Mouse (Mus musculus): ENCODE data around the gene Terf2. TPM values are rescaled to one million over a fixed set of nuclear protein-coding genes. Genes with fewer than 3 reads are reported as not detected.
A peak's percentile ranks its signal among the peaks of the same experiment; 100 is the strongest.

Terf2 gene
- polyA plus RNA-seq, 1 experiment = 12.2 TPM

DNA sequence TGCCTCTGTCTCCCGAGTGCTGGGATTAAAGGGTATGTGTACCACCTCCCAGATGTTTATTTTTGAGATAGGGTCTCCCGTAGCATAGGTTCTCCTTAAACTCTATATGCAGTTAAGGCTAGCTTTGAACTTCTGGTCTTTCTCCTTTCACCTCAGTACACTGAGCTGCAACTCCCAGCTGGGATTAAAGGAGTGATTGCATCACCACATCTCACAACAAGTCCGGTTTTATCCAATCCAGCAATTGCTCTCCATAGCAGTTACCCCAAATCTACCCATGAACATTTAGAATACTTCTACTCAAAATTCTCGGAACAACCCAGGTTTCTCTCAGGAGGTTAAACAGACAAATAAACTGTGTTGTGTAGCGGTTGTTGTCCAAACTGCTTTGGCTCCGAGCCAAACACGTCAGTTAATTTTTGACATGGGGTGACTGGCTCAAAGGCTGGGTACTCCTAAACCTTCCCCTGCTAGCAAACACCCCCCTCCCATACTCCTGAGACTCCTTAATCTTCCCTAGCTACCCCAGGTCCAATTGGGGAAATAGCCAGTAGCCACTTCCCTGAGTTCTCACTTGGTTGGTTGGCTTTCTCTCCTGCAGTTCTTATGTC, 25.4 kb upstream of the Terf2 start:
- H3K4me1 ChIP-seq (ENCODE audit: control insufficient read depth, insufficient read depth, low read length) = peaks cover 53% of the 10 kb centered on the region
- H3K4me3 ChIP-seq (ENCODE audit: insufficient read depth, low read depth, low read length) = no peak overlapping the region
- TF ChIP-seq CTCF (conservative IDR thresholded peaks at IDR 0.05; ENCODE audit: insufficient read depth, insufficient read length, low read depth, low read length) = no peak
- TF ChIP-seq POLR2A (IDR thresholded peaks at IDR 0.05; ENCODE audit: low read depth, low read length) = no peak
- H3K27me3 ChIP-seq (replicated peaks; ENCODE audit: control insufficient read depth, insufficient read depth, low read length) = no peaks in the 10 kb centered on the region
- peak; percentile 93 for DNase-seq
- no peaks in the 10 kb centered on the region for H3K36me3 ChIP-seq (ENCODE audit: control insufficient read depth, insufficient read depth, low read length)
- WGBS = 42% methylated on average over 7 of the region's 7 CpGs
- H3K27ac ChIP-seq (ENCODE audit: insufficient read depth, low read depth, low read length) = peak overlapping the region; percentile 99

DNA sequence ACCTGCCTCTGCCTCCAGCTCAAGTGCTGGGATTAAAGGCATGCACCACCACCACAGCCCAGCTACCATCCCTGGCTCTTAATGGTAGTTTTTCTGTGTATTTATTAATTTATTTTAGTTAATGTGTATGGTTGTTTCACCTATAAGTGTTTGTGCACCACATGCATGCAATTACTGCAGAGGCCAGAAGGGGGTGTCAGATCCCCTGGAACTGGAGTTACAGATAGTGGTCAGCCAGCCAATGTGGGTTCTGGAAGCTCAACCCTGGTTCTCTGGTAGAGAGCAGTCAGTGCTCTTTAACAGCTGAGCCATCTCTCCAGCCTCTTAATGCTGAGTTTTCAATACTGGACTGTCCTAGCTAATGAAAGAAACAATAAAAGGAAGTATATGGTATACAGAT, 24.5 kb upstream of the Terf2 start:
- H3K27ac ChIP-seq (ENCODE audit: insufficient read depth, low read depth, low read length) = no peak overlapping the region
- H3K36me3 ChIP-seq (ENCODE audit: control insufficient read depth, insufficient read depth, low read length) = no peaks in the 10 kb centered on the region
- DNase-seq = no peak
- H3K4me3 ChIP-seq (ENCODE audit: insufficient read depth, low read depth, low read length) = no peak overlapping the region
- TF ChIP-seq CTCF (conservative IDR thresholded peaks at IDR 0.05; ENCODE audit: insufficient read depth, insufficient read length, low read depth, low read length) = peak; percentile 28; the same call in 1 of the 2 replicates
- TF ChIP-seq POLR2A (IDR thresholded peaks at IDR 0.05; ENCODE audit: low read depth, low read length) = no peak
- H3K4me1 ChIP-seq (ENCODE audit: control insufficient read depth, insufficient read depth, low read length) = peaks cover 57% of the 10 kb centered on the region
- no peaks in the 10 kb centered on the region for H3K27me3 ChIP-seq (replicated peaks; ENCODE audit: control insufficient read depth, insufficient read depth, low read length)

DNA sequence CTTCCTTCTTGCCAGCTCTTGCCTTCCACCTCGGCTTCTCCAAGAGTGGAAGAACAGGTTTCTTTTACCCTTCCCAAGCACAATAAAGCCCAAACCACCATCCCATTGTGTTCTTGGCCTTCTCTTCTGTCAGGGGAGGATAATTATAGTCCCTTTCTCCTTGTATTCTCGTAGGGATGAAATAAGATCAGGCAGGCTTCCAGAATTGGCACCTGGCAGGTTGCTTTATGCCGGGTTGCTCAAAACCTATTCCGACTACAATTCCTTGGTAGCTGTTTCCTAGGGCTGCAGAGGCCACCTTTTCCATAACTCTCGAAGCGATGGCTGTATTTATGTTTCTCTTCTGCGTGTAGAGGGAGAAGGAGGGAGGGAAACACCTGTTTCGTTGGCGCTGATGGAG, 23.1 kb upstream of the Terf2 start:
- Histone ChIP-seq H3K27me3 (replicated peaks; ENCODE audit: control insufficient read depth, insufficient read depth, low read length) (no peaks in the 10 kb centered on the region), H3K36me3 (ENCODE audit: control insufficient read depth, insufficient read depth, low read length) (no peaks in the 10 kb centered on the region), H3K27ac (ENCODE audit: insufficient read depth, low read depth, low read length) (peak overlapping the region; percentile 100), H3K4me1 (ENCODE audit: control insufficient read depth, insufficient read depth, low read length) (peaks cover 51% of the 10 kb centered on the region), H3K4me3 (ENCODE audit: insufficient read depth, low read depth, low read length) (no peak overlapping the region)
- WGBS = 45% methylated on average over 9 of the region's 9 CpGs
- DNase-seq = no peak
- TF ChIP-seq POLR2A (IDR thresholded peaks at IDR 0.05; ENCODE audit: low read depth, low read length) = no peak

DNA sequence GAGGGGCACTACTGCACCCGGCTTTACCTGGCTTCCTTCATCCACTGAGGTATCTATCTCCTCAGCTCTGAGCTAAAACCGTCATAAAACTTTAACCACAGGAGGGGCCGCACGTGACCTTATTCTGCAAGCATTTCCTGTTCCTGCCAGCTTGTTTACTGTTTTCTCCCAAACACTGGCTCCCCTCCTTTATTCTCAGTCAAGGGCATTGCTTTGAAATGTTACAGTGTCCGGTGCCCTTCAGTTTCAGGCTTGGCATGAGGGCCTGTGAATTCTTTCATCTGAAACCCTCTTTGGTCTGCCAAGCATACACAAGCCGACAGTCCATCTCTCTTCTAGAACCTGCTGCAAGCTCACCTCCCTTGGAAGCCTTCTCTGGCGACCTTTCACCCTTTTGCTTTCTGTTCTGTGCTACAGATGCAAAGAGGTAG, 22.5 kb upstream of the Terf2 start:
- H3K4me3 ChIP-seq (ENCODE audit: insufficient read depth, low read depth, low read length) = no peak overlapping the region
- H3K27ac ChIP-seq (ENCODE audit: insufficient read depth, low read depth, low read length) = peak overlapping the region; percentile 100
- H3K36me3 ChIP-seq (ENCODE audit: control insufficient read depth, insufficient read depth, low read length) = no peaks in the 10 kb centered on the region
- peaks cover 45% of the 10 kb centered on the region for H3K4me1 ChIP-seq (ENCODE audit: control insufficient read depth, insufficient read depth, low read length)
- no peaks in the 10 kb centered on the region for H3K27me3 ChIP-seq (replicated peaks; ENCODE audit: control insufficient read depth, insufficient read depth, low read length)
- DNase-seq = peak; percentile 94
- WGBS = 10% methylated on average over 7 of the region's 7 CpGs
- TF ChIP-seq POLR2A (IDR thresholded peaks at IDR 0.05; ENCODE audit: low read depth, low read length) = no peak
- no peak for TF ChIP-seq CTCF (conservative IDR thresholded peaks at IDR 0.05; ENCODE audit: insufficient read depth, insufficient read length, low read depth, low read length)

DNA sequence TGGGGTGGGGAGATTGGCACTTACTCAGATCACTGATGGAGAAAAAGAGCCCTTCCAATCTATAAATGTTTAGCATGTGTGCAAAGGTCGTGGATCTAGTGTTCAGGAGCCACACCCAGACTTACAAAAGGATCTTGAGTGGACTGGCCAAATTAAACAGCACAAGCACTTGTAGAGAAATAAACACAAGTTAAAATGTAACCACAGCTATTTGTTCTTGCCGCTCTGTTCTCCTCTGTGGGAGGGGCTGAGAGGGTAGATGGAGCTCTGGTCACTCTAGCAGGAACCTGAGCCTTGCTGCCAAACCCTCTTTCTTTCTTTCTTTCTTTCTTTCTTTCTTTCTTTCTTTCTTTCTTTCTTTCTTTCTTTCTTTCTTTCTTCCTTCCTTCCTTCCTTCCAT, 20.7 kb upstream of the Terf2 start:
- 7% methylated on average over 2 of the region's 2 CpGs for WGBS
- no peak overlapping the region for H3K4me3 ChIP-seq (ENCODE audit: insufficient read depth, low read depth, low read length)
- H3K27ac ChIP-seq (ENCODE audit: insufficient read depth, low read depth, low read length) = no peak overlapping the region
- H3K27me3 ChIP-seq (replicated peaks; ENCODE audit: control insufficient read depth, insufficient read depth, low read length) = no peaks in the 10 kb centered on the region
- no peak for TF ChIP-seq CTCF (conservative IDR thresholded peaks at IDR 0.05; ENCODE audit: insufficient read depth, insufficient read length, low read depth, low read length)
- TF ChIP-seq POLR2A (IDR thresholded peaks at IDR 0.05; ENCODE audit: low read depth, low read length) = no peak
- DNase-seq = peak; percentile 94
- H3K36me3 ChIP-seq (ENCODE audit: control insufficient read depth, insufficient read depth, low read length) = no peaks in the 10 kb centered on the region
- peaks cover 29% of the 10 kb centered on the region for H3K4me1 ChIP-seq (ENCODE audit: control insufficient read depth, insufficient read depth, low read length)

DNA sequence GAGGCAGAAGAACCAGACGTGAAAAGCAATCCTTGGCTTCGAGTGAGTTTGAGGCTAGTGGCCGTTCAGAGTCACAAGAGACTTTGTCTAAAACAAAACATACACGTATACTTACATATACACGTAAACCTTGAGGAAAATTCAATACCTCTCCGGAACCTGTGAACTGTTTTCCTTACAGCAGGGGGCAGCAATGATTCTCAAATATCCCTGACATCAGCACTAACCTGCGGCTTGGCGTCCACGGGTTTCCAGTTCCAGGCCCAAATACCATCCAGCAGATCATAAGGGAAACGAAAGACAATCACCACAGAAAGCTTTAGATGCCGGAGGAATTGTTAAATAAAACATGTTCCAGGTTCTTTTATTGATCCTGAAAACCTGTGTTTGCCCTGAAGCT, 19.7 kb upstream of the Terf2 start:
- TF ChIP-seq POLR2A (IDR thresholded peaks at IDR 0.05; ENCODE audit: low read depth, low read length) = no peak
- peak; percentile 74 for TF ChIP-seq CTCF (conservative IDR thresholded peaks at IDR 0.05; ENCODE audit: insufficient read depth, insufficient read length, low read depth, low read length)
- no peaks in the 10 kb centered on the region for H3K36me3 ChIP-seq (ENCODE audit: control insufficient read depth, insufficient read depth, low read length)
- H3K4me3 ChIP-seq (ENCODE audit: insufficient read depth, low read depth, low read length) = no peak overlapping the region
- H3K27me3 ChIP-seq (replicated peaks; ENCODE audit: control insufficient read depth, insufficient read depth, low read length) = no peaks in the 10 kb centered on the region
- whole genome bisulfite sequencing = 4% methylated on average over 11 of the region's 11 CpGs
- peak overlapping the region; percentile 81 for H3K27ac ChIP-seq (ENCODE audit: insufficient read depth, low read depth, low read length)
- peaks cover 23% of the 10 kb centered on the region for H3K4me1 ChIP-seq (ENCODE audit: control insufficient read depth, insufficient read depth, low read length)
- peak; percentile 94 for DNase-seq

DNA sequence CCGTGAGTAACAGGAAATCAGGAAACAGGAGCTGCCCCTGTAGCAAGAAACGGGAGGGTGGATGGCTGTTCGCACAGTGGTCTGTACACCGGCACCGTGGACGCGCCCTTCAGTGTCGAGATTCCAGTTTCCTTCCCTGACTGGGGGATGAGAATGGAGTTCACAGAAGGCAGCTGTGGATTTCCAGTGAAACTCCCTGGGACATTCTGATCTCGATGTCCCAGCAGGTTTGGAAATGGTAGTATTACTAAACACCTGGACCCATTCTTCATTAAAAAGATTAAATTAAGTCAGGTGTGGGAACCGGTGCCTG, 18.6 kb upstream of the Terf2 start:
- Histone ChIP-seq H3K4me3 (ENCODE audit: insufficient read depth, low read depth, low read length) (peak overlapping the region; percentile 29), H3K4me1 (ENCODE audit: control insufficient read depth, insufficient read depth, low read length) (peaks cover 23% of the 10 kb centered on the region), H3K27me3 (replicated peaks; ENCODE audit: control insufficient read depth, insufficient read depth, low read length) (no peaks in the 10 kb centered on the region), H3K36me3 (ENCODE audit: control insufficient read depth, insufficient read depth, low read length) (no peaks in the 10 kb centered on the region), H3K27ac (ENCODE audit: insufficient read depth, low read depth, low read length) (peak overlapping the region; percentile 82)
- DNase-seq = no peak
- WGBS = 39% methylated on average over 10 of the region's 10 CpGs
- TF ChIP-seq POLR2A (IDR thresholded peaks at IDR 0.05; ENCODE audit: low read depth, low read length) (no peak), CTCF (conservative IDR thresholded peaks at IDR 0.05; ENCODE audit: insufficient read depth, insufficient read length, low read depth, low read length) (no peak)
